Mouse (Mus musculus) layer of hippocampus, postnatal 10 days (tissue): ENCODE measurements around the gene Slc25a51. TPM values are rescaled to one million over a fixed set of nuclear protein-coding genes. Genes with fewer than 3 reads are reported as not detected.

Source experiments
- DNase-seq, 2 experiments: peaks; one replicate each; pipeline ENCODE4 v3.0.0; 2021; ENCODE audit warnings: low spot score in 2 of 2
- long read RNA-seq: library from polyadenylated mRNA; stranded (forward); transcript quantifications from one replicate; pipeline ENCODE4 v2.0.0, GENCODE M21; 2023
- total RNA-seq, 2 experiments: library from RNA; stranded (reverse); gene quantifications; 2 replicates each; pipeline ENCODE4 v1.2.3; 2021

Slc25a51 gene
- 100 to 1,000 TPM; 104 to 118 TPM for total RNA-seq
- long read RNA-seq, full-length matches to known transcripts: 38 of 40 reads
- long read RNA-seq, partial matches to known transcripts: 0 of 40 reads
- long read RNA-seq, other reads (novel, unspliced or antisense): 2 of 40 reads

DNA sequence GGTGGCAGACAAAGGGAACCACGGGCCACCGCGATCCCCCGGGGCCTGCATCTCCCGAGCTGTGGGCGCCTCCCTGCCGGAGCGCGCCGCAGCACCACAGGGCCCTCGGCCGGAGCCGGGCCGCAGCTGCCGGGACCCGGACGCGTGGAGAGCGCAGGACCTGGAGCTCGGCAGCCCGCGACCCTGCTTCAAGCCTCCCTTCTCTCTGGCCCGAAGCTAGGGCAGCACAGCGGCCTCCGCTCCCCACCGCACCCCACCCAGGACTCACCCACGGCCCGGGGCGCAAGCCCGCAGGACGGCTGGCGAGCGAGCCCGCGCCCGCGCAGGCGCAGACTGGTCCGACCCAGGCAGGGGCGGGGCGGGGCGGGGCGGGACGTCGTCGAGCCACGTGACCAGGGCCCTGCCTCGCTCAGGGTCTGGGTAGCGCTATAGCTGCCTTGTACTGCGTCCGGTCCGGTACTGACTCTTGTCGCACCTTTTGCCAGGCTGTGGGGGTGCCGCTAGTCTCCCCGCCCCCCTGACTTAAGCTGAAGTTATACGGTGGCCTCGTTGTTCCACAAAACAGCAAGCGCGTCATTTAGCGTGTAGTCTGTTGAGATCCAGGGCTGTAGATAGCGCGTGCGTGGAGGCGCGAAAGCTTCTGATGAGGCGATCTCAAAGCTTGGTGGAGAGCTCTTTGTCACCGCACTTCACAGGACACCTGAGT lies at the start of gene Slc25a51:
Gene Slc25a51 (minus strand): TSS at position 340 of the 706 bp plus-strand sequence.
- peak; percentile 77 to 85 for DNase-seq

DNA sequence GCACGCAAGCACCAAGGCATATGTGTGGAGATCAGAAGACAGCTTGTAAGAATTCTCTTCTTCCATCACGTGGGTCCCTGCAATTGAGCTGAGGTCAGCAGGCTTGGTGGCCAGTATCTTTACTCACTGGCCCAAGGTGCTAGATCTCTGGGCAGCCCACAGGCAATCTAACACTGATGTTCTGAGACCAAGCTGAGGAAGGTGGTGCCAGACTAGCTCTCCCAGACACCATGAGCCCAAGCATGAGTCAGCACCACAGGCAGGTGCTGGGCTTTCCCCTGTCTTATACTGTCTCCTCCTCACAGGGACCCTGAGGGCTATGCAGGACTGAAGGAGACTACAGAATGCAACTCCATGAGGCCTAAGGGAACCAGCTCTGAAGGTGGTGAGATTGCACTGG lies 49.0 kb upstream of the Slc25a51 start:
- no peak for DNase-seq

DNA sequence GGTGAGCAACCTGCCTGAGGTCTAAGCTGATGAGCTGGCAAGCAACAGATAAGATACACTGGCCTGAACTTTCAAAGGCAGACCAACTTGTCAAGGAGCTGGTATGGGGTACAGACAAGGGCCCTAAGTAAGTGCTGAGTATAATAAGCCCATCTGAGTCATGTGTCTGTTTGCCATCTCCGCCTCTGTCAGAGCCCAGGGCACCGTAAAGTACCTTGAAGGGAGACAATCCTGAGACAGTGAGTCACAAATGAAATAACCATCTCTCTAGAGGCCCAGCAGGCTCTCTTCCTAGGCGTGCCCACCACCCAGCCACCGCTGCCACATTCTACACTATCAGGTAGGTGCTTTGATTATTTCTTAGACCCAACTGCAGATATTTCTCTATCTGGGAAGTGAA lies 46.4 kb upstream of the Slc25a51 start:
- no peak for DNase-seq

DNA sequence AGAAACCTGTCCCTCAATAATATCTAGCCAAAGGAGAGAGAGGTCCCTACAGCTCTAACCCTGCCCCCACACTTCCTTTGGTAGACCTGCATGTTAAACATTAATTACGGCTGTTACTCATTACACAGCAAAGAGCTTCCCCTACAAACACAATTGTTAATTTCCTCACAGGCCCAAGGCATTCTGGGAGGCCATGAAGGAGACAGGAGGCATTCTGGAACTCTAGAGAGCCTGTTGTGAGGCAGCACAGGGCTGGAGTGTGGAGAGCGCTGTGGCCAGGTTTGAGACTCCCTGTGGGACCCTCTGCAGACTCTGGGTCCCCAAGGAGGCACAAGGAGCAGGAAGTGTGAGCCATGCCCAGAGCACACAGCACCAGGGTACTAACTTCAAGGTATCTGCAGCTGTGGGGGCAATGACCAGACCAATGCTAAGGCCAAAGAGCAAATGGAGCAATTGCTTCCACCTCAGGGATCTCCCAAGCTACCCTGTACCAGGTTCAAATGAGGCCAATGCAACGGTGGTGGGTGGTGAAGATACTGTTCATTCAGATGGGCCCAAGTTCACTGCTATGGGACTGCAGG lies 44.8 kb upstream of the Slc25a51 start:
- DNase-seq: no peak

DNA sequence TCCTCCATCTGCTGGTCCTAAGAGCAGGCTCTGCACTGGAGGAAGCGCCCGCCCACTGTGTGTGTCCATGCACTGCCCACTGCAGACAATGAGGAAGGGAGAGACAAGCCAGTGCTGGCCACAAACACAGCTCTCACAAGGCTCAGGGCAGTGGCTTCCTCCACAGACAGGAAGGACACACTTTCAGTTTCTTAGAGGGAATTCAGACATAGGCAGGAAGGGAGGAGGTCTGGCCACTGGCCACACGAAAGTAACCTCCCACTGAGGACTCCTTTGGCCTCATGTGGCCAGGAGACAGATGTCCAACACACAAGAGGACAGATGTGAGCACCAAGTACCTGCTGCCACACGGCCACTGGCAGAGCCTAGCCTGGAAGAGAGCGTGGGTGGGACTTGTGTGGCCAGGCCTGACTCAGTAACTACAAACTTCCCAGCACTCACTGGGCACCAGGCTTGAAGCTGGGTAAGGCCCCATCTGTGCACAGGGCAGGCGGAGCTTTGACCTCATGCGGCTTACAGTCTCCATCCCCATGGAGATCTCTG lies 44.1 kb upstream of the Slc25a51 start:
- no peak for DNase-seq

DNA sequence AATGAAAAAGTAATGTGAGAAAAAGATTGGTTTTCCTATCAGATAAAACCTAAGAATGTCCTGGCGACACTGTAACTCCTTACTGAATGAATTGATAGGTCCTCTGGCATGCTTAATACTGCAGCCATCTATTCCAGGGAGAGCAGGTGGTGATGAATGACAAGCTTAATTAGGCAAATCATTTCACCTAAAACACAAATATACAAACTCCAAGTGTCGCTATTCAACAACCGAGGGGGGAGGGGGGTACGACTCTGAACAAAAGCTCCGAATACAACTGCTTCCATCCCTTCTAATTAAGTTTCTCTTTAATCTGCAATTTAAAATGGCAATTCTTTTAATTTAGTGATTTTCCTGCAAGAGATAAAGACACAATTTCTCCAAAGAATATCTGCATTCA lies 40.4 kb upstream of the Slc25a51 start:
- DNase-seq: no peak

DNA sequence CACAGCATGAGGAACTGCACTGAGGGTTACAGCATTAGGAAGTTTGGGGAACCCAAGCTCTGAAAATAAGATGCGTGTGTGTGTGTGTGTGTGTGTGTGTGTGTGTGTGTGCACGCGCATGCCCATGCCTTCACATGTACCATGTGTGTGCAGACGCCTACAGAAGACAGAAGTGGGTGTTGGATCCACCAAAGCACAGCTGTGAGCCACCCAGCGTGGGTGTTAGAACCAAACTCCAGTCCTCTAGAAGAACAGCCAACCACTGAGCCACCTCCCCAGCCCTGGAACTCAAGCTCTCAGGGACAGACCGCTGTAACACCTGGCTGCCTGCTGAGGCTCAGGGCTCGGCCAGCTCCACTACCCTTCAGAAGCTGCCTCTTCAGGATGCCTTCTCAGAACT lies 39.9 kb upstream of the Slc25a51 start:
- no peak for DNase-seq

DNA sequence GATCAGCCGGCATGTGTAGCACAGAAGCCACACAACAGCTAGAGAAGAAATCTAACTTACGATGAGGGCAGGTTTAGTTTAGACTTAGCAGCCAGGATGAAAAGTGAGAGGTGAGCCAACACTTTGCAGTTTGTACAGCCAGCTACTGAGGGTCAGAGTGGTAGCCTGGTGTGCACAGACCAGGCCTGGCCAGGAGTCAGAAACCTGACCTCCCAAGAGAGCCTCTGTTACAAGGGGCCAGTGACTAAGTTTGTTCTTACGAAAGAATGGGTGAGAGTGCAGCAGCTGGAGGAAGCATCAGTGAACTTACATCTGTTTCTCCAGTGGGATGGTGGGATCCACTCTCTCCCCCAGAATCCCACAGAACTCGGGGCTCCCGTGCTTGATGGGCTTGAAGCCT lies 38.6 kb upstream of the Slc25a51 start:
- no peak for DNase-seq

DNA sequence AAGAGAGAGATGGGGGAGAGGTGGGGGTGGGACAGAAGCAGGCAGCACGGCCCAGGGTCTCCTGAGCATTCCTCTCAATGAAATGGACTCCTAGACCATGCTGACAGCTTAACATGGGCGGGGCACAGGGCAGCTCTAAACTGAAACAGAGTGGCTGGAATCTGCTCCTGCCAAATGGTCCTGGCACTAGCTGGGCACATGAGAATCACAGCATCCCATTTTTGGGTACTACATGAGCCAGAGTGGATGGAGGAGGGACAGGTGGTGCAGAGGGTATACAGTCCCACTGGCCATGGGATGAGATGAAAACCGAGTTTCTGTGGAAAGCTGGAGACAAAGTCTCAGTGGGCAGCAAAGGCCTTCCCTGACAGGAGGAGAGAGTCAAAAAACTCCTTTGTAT lies 36.7 kb upstream of the Slc25a51 start:
- DNase-seq: no peak

DNA sequence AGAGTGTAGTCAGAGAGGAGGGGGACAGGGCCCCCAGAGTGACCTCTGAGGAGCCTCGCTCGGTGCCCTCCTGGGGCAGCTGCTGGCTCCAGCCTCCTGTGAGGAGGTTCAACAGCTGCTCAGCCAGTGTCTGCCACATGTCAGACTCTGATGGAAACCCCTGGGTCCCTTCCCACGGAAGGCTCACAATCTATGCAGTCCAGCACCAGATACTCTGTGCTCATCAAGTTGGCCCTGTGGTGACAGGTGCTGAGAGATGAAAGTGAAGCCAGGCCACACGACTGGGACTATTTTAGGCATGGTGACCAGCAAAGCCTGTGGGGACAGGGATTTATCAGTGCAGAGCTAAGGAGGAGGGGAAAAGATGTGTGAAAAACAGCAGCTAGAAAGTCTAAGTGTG lies 36.2 kb upstream of the Slc25a51 start:
- no peak for DNase-seq

DNA sequence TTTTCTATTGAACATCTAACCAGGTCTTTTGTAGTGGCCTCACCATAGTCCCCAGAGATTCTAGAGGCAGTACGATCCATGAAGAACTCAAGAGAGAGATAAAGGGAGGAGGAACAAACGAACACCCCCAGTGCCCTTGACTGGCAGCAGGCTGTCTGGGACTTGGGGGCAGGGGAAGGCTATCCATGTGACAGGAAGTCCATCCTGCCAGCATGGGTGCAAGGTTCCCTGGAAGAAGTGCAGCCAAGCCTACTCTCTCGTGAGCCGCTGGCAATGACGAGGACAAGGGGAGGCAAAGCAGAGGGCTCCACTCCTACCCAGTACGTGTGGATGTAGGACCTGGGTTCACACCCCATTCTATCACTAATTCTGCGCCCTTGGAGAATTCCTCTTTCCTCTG lies 35.1 kb upstream of the Slc25a51 start:
- DNase-seq: no peak

DNA sequence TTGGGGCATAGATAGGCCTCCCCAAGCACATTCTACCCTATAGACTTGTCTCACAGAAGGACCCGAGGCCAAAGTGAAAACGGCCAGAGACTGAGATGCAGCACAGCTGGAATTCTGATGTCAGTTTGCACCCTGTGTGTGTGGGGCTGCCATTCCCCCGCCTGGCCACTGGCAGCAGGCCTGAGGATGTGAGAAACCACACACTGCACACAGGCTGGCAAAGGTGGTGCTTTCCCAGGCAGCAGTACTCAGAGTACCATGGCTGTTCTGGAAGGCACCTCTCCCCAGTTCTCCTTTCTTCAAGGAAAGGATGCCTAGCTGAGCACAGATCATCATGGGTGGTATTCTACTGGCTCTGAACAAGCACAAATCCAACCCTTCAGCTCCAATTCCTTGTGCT lies 33.7 kb upstream of the Slc25a51 start:
- DNase-seq: no peak

DNA sequence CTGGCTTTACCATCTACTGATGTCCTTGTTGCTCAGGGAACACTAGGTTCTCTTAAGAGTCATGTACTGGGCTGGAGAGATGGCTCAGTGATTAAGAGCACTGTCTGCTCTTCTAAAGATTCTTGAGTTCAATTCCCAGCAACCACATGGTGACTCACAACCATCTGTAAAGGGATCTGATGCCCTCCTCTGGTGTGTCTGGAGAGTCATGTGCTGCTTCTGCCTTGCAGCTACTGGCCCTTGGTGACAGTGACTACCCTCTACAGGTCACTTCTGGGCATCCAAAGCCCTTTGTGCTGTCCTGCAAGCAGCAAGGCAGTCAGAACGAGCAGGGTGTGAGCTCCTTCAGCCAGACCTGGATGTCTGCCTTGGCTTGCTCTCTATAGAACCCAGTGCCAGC lies 33.2 kb upstream of the Slc25a51 start:
- no peak for DNase-seq

DNA sequence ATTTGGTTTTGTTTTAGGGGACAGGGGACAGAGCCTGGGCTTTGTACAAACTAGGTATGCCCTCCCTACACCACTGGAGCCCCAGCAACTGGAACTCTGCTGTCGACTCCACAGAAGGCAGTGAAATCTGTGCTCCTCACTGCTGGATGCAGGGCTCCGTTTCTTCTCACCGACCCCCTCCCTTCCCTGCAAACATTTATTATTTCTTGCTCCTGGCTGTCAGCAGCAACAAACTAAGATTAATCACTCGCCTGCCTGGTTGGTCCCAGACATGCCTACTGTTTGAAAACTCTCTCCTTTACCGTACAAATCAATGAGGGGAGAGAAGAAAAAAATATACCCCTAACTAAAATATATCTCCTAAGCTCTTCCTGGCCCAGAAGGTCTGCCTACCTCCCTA lies 30.7 kb upstream of the Slc25a51 start:
- no peak for DNase-seq

DNA sequence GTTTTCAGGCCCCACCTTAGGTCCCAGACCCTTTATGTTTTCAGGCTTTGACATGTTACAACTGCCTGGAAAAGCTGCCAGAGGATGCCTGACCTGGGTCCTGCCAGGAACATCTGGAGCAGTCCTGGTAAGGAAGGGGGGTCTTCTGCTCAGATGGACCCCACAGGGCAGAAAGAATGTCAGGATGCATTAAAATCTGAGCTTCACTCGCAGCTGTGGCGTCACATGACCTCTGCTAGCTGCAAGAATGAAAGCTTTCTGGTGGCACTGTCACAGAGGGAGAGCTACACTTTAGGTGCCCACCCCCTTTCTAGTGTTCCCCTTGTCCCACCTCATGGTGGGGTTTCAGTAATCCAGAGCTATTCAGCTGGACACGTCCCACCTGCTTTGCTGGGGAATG lies 28.4 kb upstream of the Slc25a51 start:
- DNase-seq: no peak

DNA sequence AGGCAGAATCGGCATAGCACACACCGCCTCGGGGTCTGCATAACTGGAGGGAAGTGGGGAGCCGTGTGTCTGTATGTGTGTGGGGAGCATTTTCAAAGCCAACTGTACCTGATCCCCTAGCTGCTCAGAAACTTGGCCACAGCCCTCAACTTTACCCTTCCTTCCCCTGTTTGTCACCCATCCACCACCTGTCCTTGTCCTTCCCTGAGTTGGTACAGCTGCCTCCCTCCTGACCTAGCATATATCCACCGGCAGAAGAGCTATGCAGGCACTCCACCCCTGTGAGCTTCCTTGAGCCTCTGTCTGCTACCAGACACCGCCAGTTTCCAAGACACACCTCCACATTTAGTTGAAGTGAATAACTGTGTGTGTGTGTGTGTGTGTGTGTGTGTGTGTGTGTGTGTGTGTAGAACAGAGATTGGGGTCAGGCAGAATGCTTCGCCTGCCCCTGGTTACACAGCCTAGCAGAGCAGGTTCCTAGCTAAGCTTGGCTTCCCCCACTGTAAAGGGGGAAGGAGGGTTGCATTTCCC lies 27.9 kb upstream of the Slc25a51 start:
- no peak for DNase-seq

DNA sequence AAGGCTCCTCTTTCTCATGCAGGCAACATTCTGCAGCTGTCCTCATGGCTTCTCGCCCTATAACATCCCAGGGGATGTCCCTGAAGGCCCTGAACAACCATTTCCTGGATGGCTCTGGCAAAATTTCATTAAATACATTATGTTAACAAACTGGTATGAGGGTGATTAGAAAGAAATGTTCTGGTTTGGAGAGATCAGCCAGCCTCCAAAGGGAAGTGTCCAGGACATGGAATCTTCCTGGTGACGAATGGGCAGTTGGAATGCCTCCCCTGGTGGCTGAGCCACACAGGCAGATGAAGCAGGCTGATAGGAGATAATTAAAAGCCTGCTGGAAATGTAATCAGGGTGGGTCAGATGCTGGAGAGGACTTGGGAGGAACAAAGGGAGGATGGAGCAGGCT lies 27.3 kb upstream of the Slc25a51 start:
- no peak for DNase-seq

DNA sequence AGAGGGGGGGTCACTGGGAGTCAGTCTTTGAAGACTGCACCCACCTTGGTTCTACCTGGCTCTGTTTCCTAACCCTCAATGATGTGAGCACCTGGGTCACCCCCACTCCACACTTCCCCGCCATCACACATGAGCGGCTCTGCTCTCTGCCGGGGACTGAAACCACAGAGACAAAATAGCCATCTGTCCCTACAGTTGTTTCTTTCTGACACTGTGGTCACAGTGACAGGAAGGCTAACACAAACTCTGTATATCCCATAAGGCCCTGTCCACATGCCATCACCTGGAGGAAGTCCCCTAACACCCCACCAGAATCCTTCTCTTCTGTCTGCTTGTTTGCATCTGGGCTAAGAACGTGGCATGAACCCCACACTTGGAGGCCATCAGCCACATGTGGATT lies 26.1 kb upstream of the Slc25a51 start:
- DNase-seq: no peak

DNA sequence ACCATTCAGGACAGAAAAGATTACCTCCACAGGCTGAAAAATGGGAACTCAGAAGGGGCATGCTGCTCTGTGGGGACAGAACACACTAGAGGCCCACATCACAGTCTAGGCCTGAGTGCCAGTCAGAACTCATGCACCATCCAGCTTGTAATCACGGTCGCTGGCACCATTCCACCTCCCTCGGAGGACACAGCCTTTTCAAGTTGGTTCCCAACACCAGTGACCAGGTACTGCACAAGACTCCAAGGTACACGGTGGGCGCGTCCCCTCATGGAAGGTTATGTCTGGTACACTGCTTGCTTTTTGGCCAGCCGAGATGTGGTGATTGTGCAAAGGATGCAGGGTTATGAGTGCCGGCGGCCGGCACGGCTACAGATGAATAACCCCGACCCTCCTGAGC lies 25.5 kb upstream of the Slc25a51 start:
- no peak for DNase-seq

DNA sequence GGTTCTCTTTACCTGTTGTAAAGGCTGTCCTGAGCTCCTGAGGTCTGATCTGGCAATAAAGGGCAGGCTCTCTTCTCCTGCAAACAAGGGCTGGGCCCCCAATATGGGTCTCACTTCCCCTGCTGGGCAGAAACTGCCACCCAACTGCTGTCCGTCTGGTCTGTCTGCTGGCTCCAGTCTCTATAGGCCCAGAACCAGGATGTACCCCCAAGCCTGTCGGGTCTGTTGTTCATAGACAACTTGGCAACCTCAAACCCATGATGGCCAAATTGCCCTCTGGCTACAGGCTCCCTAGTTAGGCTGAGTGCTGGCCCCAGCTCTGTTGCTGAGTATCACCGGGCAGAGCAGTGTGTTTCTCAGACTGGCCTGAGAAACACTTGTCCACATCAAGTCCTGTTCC lies 23.2 kb upstream of the Slc25a51 start:
- no peak for DNase-seq

DNA sequence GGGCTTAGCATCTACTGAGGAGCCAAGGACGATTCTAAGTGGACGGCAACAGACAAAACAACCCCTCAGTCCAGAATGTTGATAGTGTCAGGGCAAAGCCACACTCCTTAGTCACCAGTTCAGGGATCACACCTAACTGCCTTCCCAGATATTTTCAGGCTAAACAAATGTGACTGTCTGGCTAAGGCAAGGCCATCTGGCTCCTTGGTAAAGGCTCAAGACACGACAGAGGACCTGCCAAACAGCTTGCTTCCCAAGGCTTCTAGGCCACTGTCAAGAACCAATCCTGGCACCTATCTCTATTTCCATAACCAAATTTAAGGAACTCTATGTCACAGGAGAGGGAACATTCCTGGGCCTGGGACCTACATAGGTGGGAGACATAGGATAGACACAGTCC lies 22.8 kb upstream of the Slc25a51 start:
- DNase-seq: no peak

DNA sequence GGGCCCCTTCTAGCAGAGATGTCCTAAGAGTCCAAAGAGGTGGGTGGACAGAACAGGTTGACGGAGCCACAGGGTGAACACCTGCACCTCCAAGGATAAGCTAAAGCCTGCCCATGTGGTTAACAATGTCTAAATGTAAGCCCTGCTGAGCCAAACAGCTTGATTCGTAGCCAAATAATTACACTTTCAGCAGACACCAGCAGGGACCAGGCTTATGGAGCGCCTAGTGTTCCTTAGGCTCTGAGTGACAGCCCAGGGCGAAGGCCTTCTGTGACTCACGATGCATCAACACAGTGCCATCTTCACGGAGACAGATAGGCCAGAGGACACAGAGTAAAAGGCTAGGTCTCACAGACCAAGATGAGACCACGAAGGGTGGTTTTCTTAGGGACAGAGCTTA lies 20.9 kb upstream of the Slc25a51 start:
- no peak for DNase-seq
